Mouse (Mus musculus) midbrain, embryonic 12.5 days (tissue): Measurements from ENCODE around the gene Cntnap2. TPM values are rescaled to one million over a fixed set of nuclear protein-coding genes. Genes with fewer than 3 reads are reported as not detected.
A peak's percentile ranks its signal among the peaks of the same experiment; 100 is the strongest.

Experiments used
- ATAC-seq: fragments of 200-750 bp; cut with Nextera tagmentation; 2 replicates; pipeline ENCODE4 v1.8.0; 2017; ENCODE audit warnings: low read depth, moderate TSS enrichment, moderate library complexity; ENCODE audit not compliant: low FRiP score
- H3K27ac ChIP-seq: fragments of 300-500 bp; sonication (generic); replicated peaks from 2 replicates; pipeline ENCODE4 v1.5.1; 2016; ENCODE audit warnings: mild to moderate bottlenecking
- H3K27me3 ChIP-seq: fragments of 300-500 bp; sonication (generic); 2 replicates; pipeline ENCODE4 v1.6.1; 2016; ENCODE audit warnings: mild to moderate bottlenecking
- H3K36me3 ChIP-seq: fragments of 300-500 bp; sonication (generic); 2 replicates; pipeline ENCODE4 v1.6.1; 2016
- H3K4me1 ChIP-seq: fragments of 300-500 bp; sonication (generic); 2 replicates; pipeline ENCODE4 v1.6.1; 2016
- H3K4me2 ChIP-seq: fragments of 300-500 bp; sonication (generic); replicated peaks from 2 replicates; pipeline ENCODE4 v1.6.1; 2016; ENCODE audit warnings: mild to moderate bottlenecking, moderate library complexity
- H3K4me3 ChIP-seq: fragments of 300-500 bp; sonication (generic); 2 replicates; pipeline ENCODE4 v1.5.1; 2016; ENCODE audit warnings: mild to moderate bottlenecking
- H3K9ac ChIP-seq: fragments of 300-500 bp; sonication (generic); replicated peaks from 2 replicates; pipeline ENCODE4 v1.6.1; 2016; ENCODE audit warnings: mild to moderate bottlenecking, moderate library complexity
- H3K9me3 ChIP-seq: fragments of 300-500 bp; sonication (generic); 2 replicates; pipeline ENCODE4 v1.6.1; 2016; ENCODE audit warnings: mild to moderate bottlenecking
- WGBS: fragments of 180-500 bp; shearing (Covaris S2); methylation state at CpG from one replicate; pipeline ENCODE4 v1.1.7; 2016; 5-methylcytosine and 5-hydroxymethylcytosine counted together
- polyA plus RNA-seq: library from polyadenylated mRNA; unstranded; fragments of >200 nt; fragmentation: Nextera tagmentation; extraction: Ambion mirVana; gene quantifications from 2 replicates; pipeline ENCODE4 v1.2.1, GENCODE M21; 2016

Gene Cntnap2
- polyA plus RNA-seq, 1 experiment from 2014 or later, result 41.7 TPM

DNA sequence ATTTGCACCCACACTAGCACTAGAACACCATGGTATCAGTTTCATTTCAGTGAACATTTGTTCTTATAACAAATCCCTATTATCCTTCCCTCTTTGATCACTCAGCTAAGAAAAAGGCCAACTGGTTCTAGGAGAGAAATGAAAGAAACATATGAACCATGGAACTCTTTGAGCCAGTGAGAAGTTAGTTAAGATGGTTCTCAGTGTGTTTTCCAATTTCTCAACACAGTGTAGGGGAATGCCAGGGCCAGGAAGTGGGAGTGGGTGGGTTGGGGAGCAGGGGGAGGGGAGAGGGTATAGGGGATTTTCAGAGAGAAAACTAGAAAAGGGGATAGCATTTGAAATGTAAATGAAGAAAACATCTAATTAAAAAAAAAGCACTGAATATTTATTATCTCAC lies 286.8 kb downstream of the Cntnap2 start:
- no peak overlapping the region for H3K4me2 ChIP-seq
- no peak overlapping the region for H3K4me3 ChIP-seq
- no peaks in the 10 kb centered on the region for H3K27me3 ChIP-seq
- H3K4me1 ChIP-seq, result no peaks in the 10 kb centered on the region
- H3K36me3 ChIP-seq, result no peaks in the 10 kb centered on the region
- no peak overlapping the region for H3K27ac ChIP-seq
- ATAC-seq, result no peak
- no peaks in the 10 kb centered on the region for H3K9me3 ChIP-seq
- no peak overlapping the region for H3K9ac ChIP-seq

DNA sequence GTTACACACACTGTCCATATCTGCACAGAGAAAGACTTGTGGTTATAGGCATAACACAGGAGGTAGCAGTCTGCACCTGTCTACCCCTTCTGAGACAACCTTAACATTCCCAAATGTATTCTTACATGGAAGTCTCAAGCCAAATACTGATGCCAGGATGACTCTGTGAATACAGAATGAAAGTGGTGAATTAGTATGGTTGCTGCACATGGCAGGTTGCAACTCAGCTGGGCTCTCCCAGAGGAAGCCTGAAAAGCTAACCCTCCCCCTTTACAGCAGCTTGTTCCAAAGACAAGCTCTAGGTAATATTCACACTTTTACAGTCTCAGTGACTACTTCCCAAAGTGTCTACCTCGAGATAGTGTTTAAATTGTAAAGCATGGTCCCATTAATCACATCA lies 307.3 kb downstream of the Cntnap2 start:
- Histone ChIP-seq H3K9me3 (no peaks in the 10 kb centered on the region), H3K9ac (no peak overlapping the region), H3K4me2 (no peak overlapping the region), H3K27ac (no peak overlapping the region), H3K27me3 (no peaks in the 10 kb centered on the region), H3K4me3 (no peak overlapping the region), H3K4me1 (no peaks in the 10 kb centered on the region), H3K36me3 (no peaks in the 10 kb centered on the region)
- WGBS, result 71% methylated on average over 1 of the region's 1 CpGs
- no peak for ATAC-seq

DNA sequence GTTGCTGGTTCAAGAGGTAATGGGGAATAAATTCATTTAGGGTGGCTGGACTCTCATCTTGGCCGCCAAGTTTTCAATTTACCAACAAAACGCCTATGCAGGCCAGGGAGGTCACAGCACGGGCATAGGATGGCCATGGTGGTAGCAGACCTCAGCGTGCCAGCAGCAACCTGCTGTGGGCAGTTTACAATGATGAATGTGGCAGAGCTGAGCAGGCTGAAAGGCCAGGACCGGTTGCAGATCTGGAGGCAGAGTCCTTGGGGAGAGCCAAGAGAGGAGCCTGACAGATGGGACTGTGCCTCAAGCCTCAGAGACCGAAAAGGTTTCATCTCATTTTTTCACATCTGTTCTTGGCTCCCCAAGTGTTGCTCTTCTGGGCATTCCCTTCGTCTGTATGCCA lies 322.0 kb downstream of the Cntnap2 start:
- Histone ChIP-seq H3K4me2 (no peak overlapping the region), H3K36me3 (no peaks in the 10 kb centered on the region), H3K4me3 (no peak overlapping the region), H3K27me3 (no peaks in the 10 kb centered on the region), H3K27ac (no peak overlapping the region), H3K4me1 (no peaks in the 10 kb centered on the region), H3K9me3 (no peaks in the 10 kb centered on the region), H3K9ac (no peak overlapping the region)
- no peak for ATAC-seq
- WGBS, result 78% methylated on average over 7 of the region's 7 CpGs

DNA sequence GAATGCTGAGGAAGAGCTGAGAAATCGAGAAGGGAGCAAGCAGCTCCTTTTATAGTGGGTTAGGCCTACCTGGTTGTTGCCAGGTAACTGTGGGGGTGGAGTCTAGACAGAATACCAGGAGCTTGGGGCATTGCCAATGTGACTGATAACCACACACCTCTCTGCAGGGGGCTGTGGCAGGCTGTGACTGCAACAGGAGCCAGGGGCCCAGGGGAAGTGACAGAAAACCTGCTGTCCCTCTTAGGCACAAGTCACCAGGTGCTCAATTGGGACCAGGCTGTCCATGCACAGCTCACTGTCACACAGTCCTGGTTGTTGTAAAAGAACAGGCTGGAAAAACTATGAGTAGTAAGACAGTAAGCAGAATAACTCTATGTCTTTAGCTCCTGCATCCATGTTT lies 329.9 kb downstream of the Cntnap2 start:
- 46% methylated on average over 1 of the region's 1 CpGs for WGBS
- Histone ChIP-seq H3K4me2 (no peak overlapping the region), H3K9ac (no peak overlapping the region), H3K4me1 (no peaks in the 10 kb centered on the region), H3K36me3 (no peaks in the 10 kb centered on the region), H3K9me3 (no peaks in the 10 kb centered on the region), H3K4me3 (no peak overlapping the region), H3K27ac (no peak overlapping the region), H3K27me3 (no peaks in the 10 kb centered on the region)
- no peak for ATAC-seq

DNA sequence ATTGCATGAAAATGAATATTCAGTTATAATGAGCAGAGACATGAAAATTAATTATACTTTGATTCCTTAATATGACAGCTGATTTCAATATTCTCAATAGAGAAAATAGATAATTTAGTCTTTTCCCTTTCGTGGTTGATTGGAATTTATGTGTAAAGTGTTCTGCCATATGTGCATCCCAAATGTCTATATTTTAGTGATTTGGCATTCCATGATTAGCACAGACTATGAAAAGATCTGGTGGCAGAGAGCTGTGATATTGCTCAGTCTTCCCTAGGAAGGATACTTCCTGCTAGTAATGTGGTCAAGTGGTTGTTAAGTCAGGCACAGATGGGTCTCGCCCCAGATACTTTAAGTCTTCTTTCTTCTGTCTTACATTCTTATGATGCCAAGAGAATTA lies 354.5 kb downstream of the Cntnap2 start:
- Histone ChIP-seq H3K9ac (no peak overlapping the region), H3K27me3 (no peaks in the 10 kb centered on the region), H3K4me2 (no peak overlapping the region), H3K36me3 (no peaks in the 10 kb centered on the region), H3K27ac (no peak overlapping the region), H3K4me1 (no peaks in the 10 kb centered on the region), H3K9me3 (no peaks in the 10 kb centered on the region), H3K4me3 (no peak overlapping the region)
- 89% methylated on average over 2 of the region's 2 CpGs for WGBS
- ATAC-seq, result no peak

DNA sequence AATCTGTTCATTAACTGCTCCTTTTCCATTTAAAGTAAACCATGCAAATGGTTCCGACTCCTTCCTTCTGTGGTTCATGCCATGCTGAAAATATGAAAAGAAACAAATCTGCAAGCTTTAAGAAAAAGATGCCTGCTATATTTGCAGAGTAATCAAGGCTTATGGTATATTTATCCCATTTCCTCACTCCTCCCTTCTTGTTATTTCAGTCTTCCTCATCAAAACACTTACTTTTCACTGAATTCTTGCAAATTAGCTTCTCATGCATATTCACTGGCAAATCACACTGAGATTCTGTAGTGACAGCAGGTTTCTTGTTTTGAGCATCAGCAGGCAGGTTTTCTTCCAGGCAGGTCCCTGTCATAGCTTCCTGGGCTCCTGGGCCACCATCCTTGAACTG lies 396.3 kb downstream of the Cntnap2 start:
- ATAC-seq, result no peak
- no peak overlapping the region for H3K27ac ChIP-seq
- no peak overlapping the region for H3K9ac ChIP-seq
- H3K4me1 ChIP-seq, result no peaks in the 10 kb centered on the region
- H3K36me3 ChIP-seq, result no peaks in the 10 kb centered on the region
- H3K4me3 ChIP-seq, result no peak overlapping the region
- no peaks in the 10 kb centered on the region for H3K27me3 ChIP-seq
- no peaks in the 10 kb centered on the region for H3K9me3 ChIP-seq
- no peak overlapping the region for H3K4me2 ChIP-seq
- 92% methylated on average over 1 of the region's 1 CpGs for whole genome bisulfite sequencing

DNA sequence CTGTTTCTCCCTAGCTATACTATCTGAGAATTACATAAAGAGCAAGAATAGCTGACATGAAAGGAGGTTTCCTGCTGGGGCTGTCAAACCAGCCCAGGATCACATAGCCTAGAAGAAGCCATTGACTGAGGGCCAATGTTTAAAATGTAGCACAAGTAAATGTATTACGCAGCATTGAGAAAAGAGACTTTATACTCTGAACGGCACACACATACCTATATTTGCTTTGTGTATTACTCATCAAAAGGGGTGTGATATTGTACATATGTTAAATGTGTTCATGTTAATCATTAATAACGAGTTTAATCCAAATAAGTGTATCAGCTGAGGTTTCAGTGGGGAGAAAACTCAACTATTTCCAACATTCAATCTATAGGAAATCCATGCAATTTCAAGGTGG lies 459.1 kb downstream of the Cntnap2 start:
- H3K4me1 ChIP-seq, result no peaks in the 10 kb centered on the region
- H3K9ac ChIP-seq, result no peak overlapping the region
- WGBS, result 80% methylated on average over 3 of the region's 3 CpGs
- H3K4me2 ChIP-seq, result no peak overlapping the region
- ATAC-seq, result no peak
- H3K9me3 ChIP-seq, result no peaks in the 10 kb centered on the region
- H3K4me3 ChIP-seq, result no peak overlapping the region
- no peaks in the 10 kb centered on the region for H3K27me3 ChIP-seq
- H3K27ac ChIP-seq, result no peak overlapping the region
- no peaks in the 10 kb centered on the region for H3K36me3 ChIP-seq

DNA sequence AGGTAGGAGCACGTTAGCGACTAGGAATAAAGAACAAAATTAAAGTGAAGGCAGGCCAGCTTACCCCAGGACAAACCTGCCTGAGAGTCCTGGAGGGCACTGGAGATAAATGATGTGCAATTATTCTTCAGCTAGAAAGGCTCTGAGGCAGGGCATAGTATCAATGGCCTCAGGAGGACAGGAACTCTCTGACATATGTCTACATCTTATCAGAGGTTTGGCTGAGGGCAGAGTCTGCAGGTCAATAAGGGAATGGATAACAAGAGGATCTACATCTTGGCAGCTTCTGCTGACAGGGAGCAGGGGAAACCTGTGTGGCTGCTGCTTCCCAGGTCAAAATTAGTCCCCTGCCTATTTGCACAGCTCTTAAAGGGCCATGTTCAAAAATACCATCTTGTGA lies 477.8 kb downstream of the Cntnap2 start:
- Histone ChIP-seq H3K9ac (no peak overlapping the region), H3K4me1 (no peaks in the 10 kb centered on the region), H3K4me2 (no peak overlapping the region), H3K9me3 (no peaks in the 10 kb centered on the region), H3K27ac (no peak overlapping the region), H3K36me3 (no peaks in the 10 kb centered on the region), H3K27me3 (no peaks in the 10 kb centered on the region), H3K4me3 (no peak overlapping the region)
- ATAC-seq, result no peak
- WGBS, result 64% methylated on average over 2 of the region's 2 CpGs

DNA sequence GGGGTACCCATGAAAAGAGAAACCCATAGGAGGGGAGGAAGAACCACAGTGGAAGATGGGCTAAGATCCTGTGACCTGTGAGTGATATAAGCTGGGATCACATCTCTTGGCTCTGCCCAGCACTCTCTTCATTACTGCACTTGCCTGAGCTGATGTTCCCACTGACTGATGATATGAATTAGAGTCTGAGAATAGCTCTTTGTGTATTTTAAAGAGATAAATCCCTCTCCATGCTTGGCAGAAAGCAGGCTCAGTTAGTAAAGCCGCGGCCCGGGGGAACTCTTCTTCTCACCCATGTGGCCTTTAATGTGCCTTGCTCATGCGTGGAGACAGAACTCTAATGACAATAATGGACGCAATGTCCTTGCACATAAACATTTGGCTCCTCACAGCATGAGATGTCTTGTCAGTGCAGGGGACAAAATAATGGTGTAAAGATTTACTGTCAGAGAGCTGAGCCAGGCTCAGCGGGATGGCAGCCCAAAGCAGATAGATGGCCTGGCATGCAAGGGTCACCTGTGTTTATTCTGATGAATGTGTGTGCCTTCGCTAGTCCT lies 485.2 kb downstream of the Cntnap2 start:
- WGBS, result 38% methylated on average over 7 of the region's 7 CpGs
- no peak overlapping the region for H3K4me3 ChIP-seq
- no peak overlapping the region for H3K9ac ChIP-seq
- ATAC-seq, result peak; percentile 70
- H3K4me1 ChIP-seq, result no peaks in the 10 kb centered on the region; the same call in 1 of the 2 replicates
- no peaks in the 10 kb centered on the region for H3K27me3 ChIP-seq
- H3K4me2 ChIP-seq, result no peak overlapping the region
- H3K9me3 ChIP-seq, result no peaks in the 10 kb centered on the region
- no peaks in the 10 kb centered on the region for H3K36me3 ChIP-seq
- H3K27ac ChIP-seq, result no peak overlapping the region

DNA sequence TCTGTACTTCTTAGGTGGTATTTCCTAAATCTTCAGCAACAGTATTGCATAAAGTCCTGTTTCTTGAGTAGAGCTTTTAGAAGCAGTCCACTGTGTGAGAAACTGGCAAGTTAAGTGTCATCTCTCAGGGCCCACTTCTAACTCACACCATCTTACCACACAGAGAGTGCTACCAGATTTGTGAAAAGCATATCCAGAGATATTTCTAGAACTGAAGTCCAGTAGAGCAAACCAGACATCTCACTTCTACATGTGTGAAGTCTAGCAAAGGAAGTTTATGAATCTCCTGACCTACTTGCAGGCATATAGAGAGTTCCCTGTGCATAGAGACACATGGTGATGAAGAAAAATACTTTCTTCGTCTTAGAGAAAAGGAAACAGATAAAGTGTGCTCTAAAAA lies 500.6 kb downstream of the Cntnap2 start:
- Histone ChIP-seq H3K9ac (no peak overlapping the region), H3K9me3 (no peaks in the 10 kb centered on the region), H3K4me2 (no peak overlapping the region), H3K4me1 (no peaks in the 10 kb centered on the region), H3K4me3 (no peak overlapping the region), H3K27me3 (no peaks in the 10 kb centered on the region), H3K27ac (no peak overlapping the region), H3K36me3 (no peaks in the 10 kb centered on the region)
- ATAC-seq, result no peak
- 83% methylated on average over 1 of the region's 1 CpGs for WGBS

DNA sequence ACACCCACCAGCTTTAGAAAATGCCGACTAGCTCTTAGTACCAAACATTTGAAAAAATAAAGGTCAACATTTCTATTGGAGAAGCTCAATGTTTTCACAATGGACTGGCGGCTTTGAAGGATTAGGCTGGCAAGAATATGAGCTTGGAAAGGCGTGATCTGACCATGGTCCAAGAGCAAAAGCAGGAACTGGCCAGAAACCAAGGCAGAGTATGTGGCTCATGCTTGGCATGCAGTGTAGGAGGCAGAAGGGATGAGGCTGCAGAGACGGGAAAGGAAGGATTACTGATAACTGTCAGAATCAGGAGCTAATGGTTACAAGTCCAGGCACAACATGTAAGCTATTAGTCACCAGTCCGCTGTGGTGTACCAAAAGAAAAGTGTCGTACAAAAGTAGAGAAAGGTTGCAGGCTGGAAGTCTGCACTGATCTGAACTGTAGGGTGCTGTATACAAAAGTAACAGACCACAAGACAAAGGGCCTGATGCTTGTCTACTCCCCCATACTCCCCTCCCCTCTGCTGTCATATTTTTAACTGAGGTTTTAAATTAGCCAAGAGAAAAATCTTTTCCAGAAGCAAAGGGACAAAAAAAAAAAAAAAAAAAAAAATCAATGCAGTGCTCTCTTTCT lies 525.4 kb downstream of the Cntnap2 start:
- Histone ChIP-seq H3K27ac (no peak overlapping the region), H3K36me3 (no peaks in the 10 kb centered on the region), H3K4me3 (no peak overlapping the region), H3K4me1 (no peaks in the 10 kb centered on the region), H3K9ac (no peak overlapping the region), H3K27me3 (no peaks in the 10 kb centered on the region), H3K9me3 (no peaks in the 10 kb centered on the region), H3K4me2 (no peak overlapping the region)
- 79% methylated on average over 6 of the region's 6 CpGs for WGBS
- no peak for ATAC-seq

DNA sequence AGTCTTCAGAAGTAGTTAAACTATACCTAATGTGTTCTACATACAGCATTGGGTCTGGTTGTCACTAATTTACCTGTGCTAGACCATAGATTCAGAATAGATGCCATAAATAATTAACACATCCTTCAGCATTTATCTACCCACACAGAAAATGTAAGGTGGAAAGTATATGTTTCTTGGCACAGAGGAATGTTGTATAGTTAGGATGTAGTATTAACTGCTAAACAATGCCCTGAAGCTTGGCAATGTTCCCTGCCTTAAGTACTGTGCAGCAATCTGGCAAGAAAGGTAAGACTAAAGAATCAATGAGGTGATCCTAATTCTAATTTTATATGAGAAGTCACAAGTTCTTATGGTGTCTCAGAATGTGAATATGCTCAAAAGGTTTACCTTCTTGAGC lies 529.9 kb downstream of the Cntnap2 start:
- ATAC-seq, result no peak
- no peaks in the 10 kb centered on the region for H3K27me3 ChIP-seq

DNA sequence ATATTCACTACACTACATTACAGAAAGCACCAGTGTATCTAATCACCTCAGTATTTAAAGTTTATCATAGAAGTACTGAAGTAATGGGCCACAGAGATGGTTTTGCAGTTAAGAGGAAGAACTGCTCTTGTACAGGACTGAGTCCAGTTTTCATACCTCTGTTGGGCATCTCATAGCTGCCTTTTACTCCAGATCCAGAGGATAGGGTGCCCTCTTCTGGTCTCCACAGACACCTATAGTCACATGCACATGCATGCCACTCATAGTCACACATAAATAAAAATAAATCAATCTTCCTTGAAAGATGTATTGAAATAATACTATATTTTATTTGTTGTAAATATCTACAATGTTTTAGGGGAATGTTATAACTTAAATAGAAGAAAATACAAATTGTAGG lies 587.9 kb downstream of the Cntnap2 start:
- Histone ChIP-seq H3K4me3 (no peak overlapping the region), H3K36me3 (no peaks in the 10 kb centered on the region), H3K9ac (no peak overlapping the region), H3K4me1 (no peaks in the 10 kb centered on the region), H3K9me3 (no peaks in the 10 kb centered on the region), H3K27me3 (no peaks in the 10 kb centered on the region), H3K27ac (no peak overlapping the region), H3K4me2 (no peak overlapping the region)
- no peak for ATAC-seq

More for the DNA sequence above, 529.9 kb downstream of the Cntnap2 start:
- Histone ChIP-seq H3K27ac (no peak overlapping the region), H3K9me3 (no peaks in the 10 kb centered on the region), H3K36me3 (no peaks in the 10 kb centered on the region), H3K4me3 (no peak overlapping the region), H3K9ac (no peak overlapping the region), H3K4me1 (no peaks in the 10 kb centered on the region), H3K4me2 (no peak overlapping the region)
